Mouse (Mus musculus) kidney, postnatal 14 days (tissue): ENCODE results near the gene Grid1.

Source experiments
- DNase-seq: peaks from one replicate; pipeline ENCODE4 v3.0.0; 2022; ENCODE audit warnings: mixed read lengths

The Grid1 gene

GRCm38 (mm10) chr14:35027501-35028140 lies 207.7 kb downstream of the Grid1 start:
- no peak for DNase-seq

GRCm38 (mm10) chr14:35029626-35030025 lies 209.7 kb downstream of the Grid1 start:
- no peak for DNase-seq

- no peak for DNase-seq
Measured at GRCm38 (mm10) chr14:35030271-35030670, 210.4 kb downstream of the Grid1 start.

- DNase-seq = no peak
Measured at GRCm38 (mm10) chr14:35032283-35032682, 212.4 kb downstream of the Grid1 start.

- no peak for DNase-seq
Measured at GRCm38 (mm10) chr14:35044268-35044667, 224.4 kb downstream of the Grid1 start.

- no peak for DNase-seq
Measured at GRCm38 (mm10) chr14:35044918-35045698, 225.2 kb downstream of the Grid1 start.

- DNase-seq = no peak
Measured at GRCm38 (mm10) chr14:35049231-35049630, 229.3 kb downstream of the Grid1 start.

- DNase-seq = no peak
Measured at GRCm38 (mm10) chr14:35054139-35054538, 234.2 kb downstream of the Grid1 start.

- no peak for DNase-seq
Measured at GRCm38 (mm10) chr14:35074636-35075035, 254.7 kb downstream of the Grid1 start.

- DNase-seq = no peak
Measured at GRCm38 (mm10) chr14:35079954-35080353, 260.0 kb downstream of the Grid1 start.

- no peak for DNase-seq
Measured at GRCm38 (mm10) chr14:35092646-35093045, 272.7 kb downstream of the Grid1 start.

- DNase-seq = no peak
Measured at GRCm38 (mm10) chr14:35093561-35094186, 273.8 kb downstream of the Grid1 start.

GRCm38 (mm10) chr14:35095506-35096059 lies 275.7 kb downstream of the Grid1 start:
- no peak for DNase-seq

GRCm38 (mm10) chr14:35096085-35096484 lies 276.2 kb downstream of the Grid1 start:
- peak; percentile 7 for DNase-seq

GRCm38 (mm10) chr14:35097166-35097565 lies 277.3 kb downstream of the Grid1 start:
- no peak for DNase-seq

GRCm38 (mm10) chr14:35103639-35104210 lies 283.8 kb downstream of the Grid1 start:
- DNase-seq = no peak

GRCm38 (mm10) chr14:35107596-35107995 lies 287.7 kb downstream of the Grid1 start:
- no peak for DNase-seq

GRCm38 (mm10) chr14:35110928-35111327 lies 291.0 kb downstream of the Grid1 start:
- DNase-seq = peak; percentile 31

GRCm38 (mm10) chr14:35112327-35113275 lies 292.7 kb downstream of the Grid1 start:
- DNase-seq = no peak

- no peak for DNase-seq
Measured at GRCm38 (mm10) chr14:35113276-35113645, 293.4 kb downstream of the Grid1 start.

GRCm38 (mm10) chr14:35115913-35116312 lies 296.0 kb downstream of the Grid1 start:
- no peak for DNase-seq

GRCm38 (mm10) chr14:35120089-35120488 lies 300.2 kb downstream of the Grid1 start:
- DNase-seq = no peak
